Mouse (Mus musculus) ES-Bruce4 (cell line): ENCODE results near the gene Ubr7. TPM values are rescaled to one million over a fixed set of nuclear protein-coding genes. Genes with fewer than 3 reads are reported as not detected.
A peak's percentile ranks its signal among the peaks of the same experiment; 100 is the strongest.

Experiments used
- H3K27ac ChIP-seq: 2 replicates; pipeline ENCODE4 v1.5.1; 2012; ENCODE audit warnings: low read length, inconsistent platforms; ENCODE audit not compliant: insufficient read depth
- H3K27me3 ChIP-seq: 2 replicates; pipeline ENCODE4 v1.6.1; 2012; ENCODE audit warnings: mild to moderate bottlenecking, low read length, inconsistent platforms; ENCODE audit not compliant: control insufficient read depth, poor library complexity, insufficient read depth, severe bottlenecking
- H3K36me3 ChIP-seq: 2 replicates; pipeline ENCODE4 v1.6.1; 2012; ENCODE audit warnings: inconsistent platforms, mild to moderate bottlenecking, low read length, moderate library complexity; ENCODE audit not compliant: control insufficient read depth, poor library complexity, insufficient read depth, severe bottlenecking
- H3K4me1 ChIP-seq: one replicate; pipeline ENCODE4 v1.8.1; 2011; ENCODE audit warnings: low read length; ENCODE audit not compliant: control insufficient read depth, insufficient read depth
- H3K4me3 ChIP-seq: 2 replicates; pipeline ENCODE4 v1.5.1; 2011; ENCODE audit warnings: low read depth, mild to moderate bottlenecking, low read length
- H3K9ac ChIP-seq: 2 replicates; pipeline ENCODE4 v1.6.1; 2012; ENCODE audit warnings: low read depth, mild to moderate bottlenecking, inconsistent platforms; ENCODE audit not compliant: poor library complexity, severe bottlenecking
- H3K9me3 ChIP-seq: replicated peaks from 2 replicates; pipeline ENCODE4 v1.6.1; 2012; ENCODE audit warnings: mild to moderate bottlenecking, low read length, inconsistent platforms; ENCODE audit not compliant: control insufficient read depth, poor library complexity, insufficient read depth, severe bottlenecking
- CTCF ChIP-seq: IDR thresholded peaks from one replicate; pipeline ENCODE4 v1.8.1; 2011; ENCODE audit warnings: low read depth, low read length
- EP300 ChIP-seq: IDR thresholded peaks from 2 replicates; pipeline ENCODE4 v1.6.1; 2011; ENCODE audit warnings: low read depth, low read length; ENCODE audit not compliant: insufficient read depth
- POLR2A ChIP-seq: IDR thresholded peaks from one replicate; pipeline ENCODE4 v1.8.1; 2011; ENCODE audit warnings: low read length; ENCODE audit not compliant: insufficient read depth
- polyA plus RNA-seq: library from polyadenylated mRNA; stranded (reverse); fragments of >200 nt; gene quantifications from 2 replicates; pipeline ENCODE4 v1.2.4, GENCODE M21; 2011; ENCODE audit warnings: low read depth; ENCODE audit not compliant: missing spikeins, insufficient read depth, insufficient read length

The Ubr7 gene
- polyA plus RNA-seq, 1 experiment, result 97.5 TPM

GRCm38 (mm10) chr12:102779452-102779851 lies 21.7 kb downstream of the Ubr7 start:
- no peaks in the 10 kb centered on the region for H3K27me3 ChIP-seq
- H3K9me3 ChIP-seq, result no peaks in the 10 kb centered on the region
- H3K4me3 ChIP-seq, result no peak overlapping the region
- no peak overlapping the region for H3K9ac ChIP-seq
- H3K4me1 ChIP-seq, result no peaks in the 10 kb centered on the region
- TF ChIP-seq POLR2A (no peak), CTCF (peak; percentile 9), EP300 (no peak)
- H3K27ac ChIP-seq, result 0 out of 2 replicates have a peak overlapping the region, but pooled peaks have one; percentile 3
- H3K36me3 ChIP-seq, result peaks cover 27% of the 10 kb centered on the region

- Histone ChIP-seq H3K9ac (no peak overlapping the region), H3K9me3 (no peaks in the 10 kb centered on the region), H3K36me3 (no peaks in the 10 kb centered on the region; the same call in 1 of the 2 replicates), H3K27ac (no peak overlapping the region), H3K4me3 (no peak overlapping the region), H3K4me1 (no peaks in the 10 kb centered on the region), H3K27me3 (no peaks in the 10 kb centered on the region)
- TF ChIP-seq EP300 (no peak), POLR2A (no peak), CTCF (no peak)
Measured at GRCm38 (mm10) chr12:102782841-102783240, 25.1 kb downstream of the Ubr7 start.

- no peak overlapping the region for H3K9ac ChIP-seq
- H3K9me3 ChIP-seq, result no peaks in the 10 kb centered on the region
- no peak overlapping the region for H3K27ac ChIP-seq
- TF ChIP-seq EP300 (no peak), POLR2A (no peak), CTCF (no peak)
- H3K36me3 ChIP-seq, result peaks cover 2% of the 10 kb centered on the region
- H3K4me3 ChIP-seq, result no peak overlapping the region
- H3K4me1 ChIP-seq, result no peaks in the 10 kb centered on the region
- no peaks in the 10 kb centered on the region for H3K27me3 ChIP-seq
Measured at GRCm38 (mm10) chr12:102784899-102785592, 27.3 kb downstream of the Ubr7 start.

- H3K9ac ChIP-seq, result no peak overlapping the region
- TF ChIP-seq CTCF (no peak), POLR2A (no peak), EP300 (no peak)
- H3K27me3 ChIP-seq, result no peaks in the 10 kb centered on the region
- H3K27ac ChIP-seq, result no peak overlapping the region
- H3K9me3 ChIP-seq, result no peaks in the 10 kb centered on the region
- H3K4me3 ChIP-seq, result no peak overlapping the region
- peaks cover 7% of the 10 kb centered on the region for H3K36me3 ChIP-seq
- H3K4me1 ChIP-seq, result no peaks in the 10 kb centered on the region
Measured at GRCm38 (mm10) chr12:102785593-102785985, 27.8 kb downstream of the Ubr7 start.

- Histone ChIP-seq H3K36me3 (peaks cover 7% of the 10 kb centered on the region), H3K9me3 (no peaks in the 10 kb centered on the region), H3K27me3 (no peaks in the 10 kb centered on the region), H3K4me1 (no peaks in the 10 kb centered on the region), H3K4me3 (no peak overlapping the region), H3K9ac (no peak overlapping the region), H3K27ac (no peak overlapping the region)
- TF ChIP-seq POLR2A, result no peak
- TF ChIP-seq CTCF, result no peak
- TF ChIP-seq EP300, result no peak
Measured at GRCm38 (mm10) chr12:102787927-102788326, 30.2 kb downstream of the Ubr7 start.

GRCm38 (mm10) chr12:102799528-102799927 lies 41.8 kb downstream of the Ubr7 start:
- H3K9ac ChIP-seq, result no peak overlapping the region
- TF ChIP-seq CTCF (no peak), POLR2A (no peak), EP300 (no peak)
- no peaks in the 10 kb centered on the region for H3K36me3 ChIP-seq
- H3K27me3 ChIP-seq, result no peaks in the 10 kb centered on the region
- H3K4me1 ChIP-seq, result no peaks in the 10 kb centered on the region
- H3K4me3 ChIP-seq, result no peak overlapping the region
- no peaks in the 10 kb centered on the region for H3K9me3 ChIP-seq
- no peak overlapping the region for H3K27ac ChIP-seq
